Mouse (Mus musculus) spleen, adult 2 months (tissue): ENCODE results near the gene I830077J02Rik.
A peak's percentile ranks its signal among the peaks of the same experiment; 100 is the strongest.

Source experiments
- CTCF ChIP-seq: fragments of 200-500 bp; IDR thresholded peaks from 2 replicates; pipeline ENCODE4 v1.5.1; 2011; ENCODE audit warnings: mild to moderate bottlenecking, inconsistent platforms; ENCODE audit not compliant: insufficient read depth, insufficient read length, insufficient replicate concordance; ENCODE audit errors: extremely low read depth
- POLR2A ChIP-seq: fragments of 200-500 bp; IDR thresholded peaks from 2 replicates; pipeline ENCODE4 v1.6.1; 2011; ENCODE audit warnings: low read depth, low read length, inconsistent platforms

DNA sequence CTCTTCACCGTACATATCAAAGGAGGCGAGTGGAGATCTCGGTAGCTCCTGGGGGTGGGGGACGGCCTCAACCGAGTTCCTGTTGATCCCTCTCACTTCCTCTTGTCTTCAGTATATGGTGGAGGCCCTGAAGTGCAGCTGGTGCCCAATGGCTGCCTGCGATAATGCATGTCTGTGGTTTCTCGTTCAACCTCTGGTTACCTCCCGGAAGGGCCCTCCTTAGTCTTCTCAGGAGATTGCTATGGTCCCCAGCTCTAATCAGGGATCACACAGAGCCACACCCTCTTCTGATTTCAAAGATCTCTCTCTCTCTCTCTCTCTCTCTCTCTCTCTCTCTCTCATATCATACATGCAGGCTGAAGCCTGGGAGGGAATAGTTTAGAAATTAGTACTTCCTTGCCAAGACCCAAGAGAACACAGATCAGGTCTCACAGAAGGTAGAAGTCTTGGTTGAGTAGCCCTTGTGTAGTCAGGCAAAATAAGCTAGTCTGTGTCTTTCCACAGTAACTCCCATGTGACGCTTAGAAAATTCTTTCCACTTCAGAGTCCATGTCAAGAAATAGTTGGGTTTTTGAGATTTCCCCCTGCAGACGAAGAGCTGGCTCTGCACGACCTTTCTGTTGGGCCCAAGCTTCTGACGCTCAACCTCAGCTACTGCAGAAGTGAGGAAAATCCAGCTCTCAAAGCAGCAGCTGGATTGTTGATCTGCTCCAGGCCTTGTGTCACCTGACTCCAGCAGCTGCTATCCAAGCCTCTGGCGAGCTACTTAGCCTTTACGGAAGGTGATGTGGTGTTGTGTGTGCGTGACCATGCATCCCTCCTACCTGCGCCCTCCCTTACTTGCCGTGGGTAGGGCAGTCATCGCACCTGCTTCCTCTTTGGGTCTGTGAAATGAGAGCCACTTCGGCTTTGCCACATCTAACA, 39.6 kb downstream of the I830077J02Rik start:
- TF ChIP-seq CTCF, result no peak
- TF ChIP-seq POLR2A, result peak; percentile 53; the same call in 1 of the 2 replicates
